Mouse (Mus musculus): Measurements from ENCODE around the gene Phactr3.

DNA sequence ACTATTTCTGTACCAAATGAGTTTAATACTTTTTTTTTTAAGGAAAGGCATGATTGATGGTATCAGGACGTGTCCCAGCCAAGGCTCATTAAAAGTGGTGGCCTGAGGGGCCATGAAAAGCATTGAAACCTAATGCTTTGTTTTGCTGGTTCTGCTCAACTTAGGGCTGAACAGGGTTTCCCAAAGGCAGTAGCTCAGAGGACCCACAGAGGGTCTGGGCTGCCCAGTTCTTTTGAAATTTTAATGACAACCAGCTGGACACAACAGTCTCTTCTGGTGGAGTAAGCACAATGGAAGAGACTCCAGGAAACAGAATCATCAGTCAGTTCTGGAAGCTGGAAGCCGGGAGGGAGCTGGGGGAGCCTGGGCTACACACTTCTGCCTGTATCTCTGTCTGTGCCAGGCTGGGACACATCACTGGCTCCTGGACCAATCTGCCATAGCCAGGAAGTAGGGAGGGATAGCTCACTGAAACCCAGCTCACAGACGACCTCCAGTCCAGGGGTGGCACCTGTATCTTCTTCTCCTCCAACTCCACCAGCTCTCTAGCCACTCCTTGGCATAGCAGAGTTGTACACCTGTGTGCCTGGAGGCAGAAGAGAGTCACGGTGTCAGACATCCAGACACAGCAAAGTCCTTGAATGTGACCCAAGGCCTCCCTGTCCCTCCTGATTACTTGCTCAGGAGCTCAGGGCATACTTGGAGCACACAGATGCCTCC is 3.3 kb downstream of the Phactr3 start:
- TF ChIP-seq MAFK (IDR thresholded peaks at IDR 0.05; ENCODE audit: insufficient read depth, low read depth, low read length), result no peak
- no peak for TF ChIP-seq ZNF384 (IDR thresholded peaks at IDR 0.05; ENCODE audit: low read depth, low read length)
- no peak for TF ChIP-seq CHD2 (IDR thresholded peaks at IDR 0.05; ENCODE audit: low read depth, low read length)
- no peak for TF ChIP-seq HCFC1 (IDR thresholded peaks at IDR 0.05; ENCODE audit: borderline replicate concordance, insufficient read depth, low read length)

Data from ES-E14 (cell line).